Mouse (Mus musculus) MEL (cell line): ENCODE results near the gene Pml. TPM values are rescaled to one million over a fixed set of nuclear protein-coding genes. Genes with fewer than 3 reads are reported as not detected.

Experiments used
- DNase-seq: peaks from one replicate; pipeline ENCODE4 v3.0.0; 2011; ENCODE audit warnings: low read depth, low spot score
- H3K27ac ChIP-seq: 2 replicates; pipeline ENCODE4 v1.5.1; 2012; ENCODE audit warnings: low read depth, mild to moderate bottlenecking, control low read depth, low read length, moderate library complexity; ENCODE audit not compliant: control insufficient read depth
- H3K27me3 ChIP-seq, 2 experiments: fragments of 150-350 bp in 1 of 2; sonication (generic) in 1 of 2; 2 replicates each; pipeline ENCODE4 v1.6.1; 2012; ENCODE audit warnings: low read length in 2 of 2, mild to moderate bottlenecking in 2 of 2, improper control_type of control experiment in 1 of 2, moderate library complexity in 1 of 2; ENCODE audit not compliant: insufficient read depth in 2 of 2, control insufficient read depth in 1 of 2
- H3K36me3 ChIP-seq, 2 experiments: 2 replicates each; pipeline ENCODE4 v1.6.1; 2012 to 2014; ENCODE audit warnings: low read length in 2 of 2, improper control_type of control experiment in 1 of 2, inconsistent platforms in 1 of 2, mild to moderate bottlenecking in 1 of 2; ENCODE audit not compliant: insufficient read depth in 2 of 2, control insufficient read depth in 1 of 2
- H3K4me1 ChIP-seq, 2 experiments: fragments of 150-350 bp in 1 of 2; sonication (generic) in 1 of 2; 2 replicates each; pipeline ENCODE4 v1.6.1; 2012; ENCODE audit warnings: low read length in 2 of 2, improper control_type of control experiment in 1 of 2, mild to moderate bottlenecking in 1 of 2; ENCODE audit not compliant: insufficient read depth in 2 of 2, control insufficient read depth in 1 of 2
- H3K4me3 ChIP-seq, 2 experiments: fragments of 150-350 bp in 1 of 2; sonication (generic) in 1 of 2; 2 replicates each; pipeline ENCODE4 v1.5.1; 2012; ENCODE audit warnings: low read depth in 2 of 2, low read length in 2 of 2, mild to moderate bottlenecking in 2 of 2, moderate library complexity in 2 of 2, control low read depth in 1 of 2, improper control_type of control experiment in 1 of 2; ENCODE audit not compliant: control insufficient read depth in 1 of 2, insufficient read depth in 1 of 2
- H3K79me2 ChIP-seq: 2 replicates; pipeline ENCODE4 v1.6.1; 2012; ENCODE audit warnings: mild to moderate bottlenecking, low read length, moderate library complexity; ENCODE audit not compliant: control insufficient read depth, poor library complexity, insufficient read depth
- H3K9ac ChIP-seq: 2 replicates; pipeline ENCODE4 v1.6.1; 2012; ENCODE audit warnings: low read depth, mild to moderate bottlenecking, control low read depth, low read length, moderate library complexity; ENCODE audit not compliant: control insufficient read depth, poor library complexity, severe bottlenecking
- H3K9me3 ChIP-seq: fragments of 150-350 bp; sonication (generic); replicated peaks from 2 replicates; pipeline ENCODE4 v1.6.1; 2012; ENCODE audit warnings: mild to moderate bottlenecking, low read length, improper control_type of control experiment, moderate library complexity; ENCODE audit not compliant: insufficient read depth
- CHD1 ChIP-seq: IDR thresholded peaks from 2 replicates; pipeline ENCODE4 v1.6.1; 2012; ENCODE audit warnings: low read depth, mild to moderate bottlenecking, inconsistent platforms, low read length, improper control_type of control experiment
- EP300 ChIP-seq, 2 experiments: IDR thresholded peaks; 2 replicates each; pipeline ENCODE4 v1.6.1; 2011; ENCODE audit warnings: improper control_type of control experiment in 2 of 2, low read length in 2 of 2, low read depth in 1 of 2, mild to moderate bottlenecking in 1 of 2
- JUND ChIP-seq: IDR thresholded peaks from 2 replicates; pipeline ENCODE4 v1.6.1; 2011; ENCODE audit warnings: low read depth, mild to moderate bottlenecking, improper control_type of control experiment, low read length
- MAZ ChIP-seq: IDR thresholded peaks from 2 replicates; pipeline ENCODE4 v1.6.1; 2012; ENCODE audit warnings: low read depth, mild to moderate bottlenecking, inconsistent platforms, low read length, improper control_type of control experiment
- MEF2A ChIP-seq: IDR thresholded peaks from 2 replicates; pipeline ENCODE4 v1.6.1; 2014; ENCODE audit warnings: low read depth, mild to moderate bottlenecking, inconsistent platforms, low read length, improper control_type of control experiment; ENCODE audit not compliant: poor library complexity, insufficient replicate concordance, severe bottlenecking; ENCODE audit errors: extremely low read depth
- MYC ChIP-seq: IDR thresholded peaks from 2 replicates; pipeline ENCODE4 v1.6.1; 2011; ENCODE audit warnings: low read depth, mild to moderate bottlenecking, low read length, improper control_type of control experiment, moderate library complexity
- NELFE ChIP-seq: IDR thresholded peaks from 2 replicates; pipeline ENCODE4 v1.6.1; 2011; ENCODE audit warnings: low read depth, low read length, improper control_type of control experiment
- NRF1 ChIP-seq: IDR thresholded peaks from 2 replicates; pipeline ENCODE4 v1.6.1; 2014; ENCODE audit warnings: low read depth, mild to moderate bottlenecking, inconsistent platforms, low read length, improper control_type of control experiment, moderate library complexity; ENCODE audit not compliant: poor library complexity, insufficient read depth, severe bottlenecking
- POLR2A ChIP-seq, 2 experiments: IDR thresholded peaks; 2 replicates each; pipeline ENCODE4 v1.6.1; 2011 to 2012; ENCODE audit warnings: low read length in 2 of 2, mild to moderate bottlenecking in 2 of 2, control low read depth in 1 of 2, improper control_type of control experiment in 1 of 2, low read depth in 1 of 2, moderate library complexity in 1 of 2; ENCODE audit not compliant: control insufficient read depth in 1 of 2, insufficient read depth in 1 of 2, poor library complexity in 1 of 2
- POLR2AphosphoS5 ChIP-seq: IDR thresholded peaks from 2 replicates; pipeline ENCODE4 v1.6.1; 2012; ENCODE audit warnings: low read depth, borderline replicate concordance, mild to moderate bottlenecking, inconsistent platforms, low read length, moderate library complexity, mixed read lengths
- RCOR1 ChIP-seq: IDR thresholded peaks from 2 replicates; pipeline ENCODE4 v1.6.1; 2012; ENCODE audit warnings: low read depth, mild to moderate bottlenecking, inconsistent platforms, low read length, improper control_type of control experiment
- TAL1 ChIP-seq: IDR thresholded peaks from 2 replicates; pipeline ENCODE4 v1.6.1; 2012; ENCODE audit warnings: mild to moderate bottlenecking, inconsistent platforms, low read length, moderate library complexity, mixed read lengths
- USF2 ChIP-seq, 2 experiments: IDR thresholded peaks; 2 replicates each; pipeline ENCODE4 v1.6.1; 2011 to 2012; ENCODE audit warnings: improper control_type of control experiment in 2 of 2, low read length in 2 of 2, borderline replicate concordance in 1 of 2, inconsistent platforms in 1 of 2, low read depth in 1 of 2, mild to moderate bottlenecking in 1 of 2; ENCODE audit not compliant: insufficient read depth in 1 of 2
- polyA plus RNA-seq, 2 experiments: library from polyadenylated mRNA; stranded (reverse) in 1 of 2; unstranded in 1 of 2; fragments of >175 nt in 1 of 2; fragments of >200 nt in 1 of 2; gene quantifications; 2 replicates each; pipeline versions ENCODE4 v1.2.1 to v1.2.4; 2012; ENCODE audit warnings: low replicate concordance in 2 of 2, low read depth in 1 of 2; ENCODE audit not compliant: insufficient read length in 2 of 2, insufficient read depth in 1 of 2, missing spikeins in 1 of 2
- total RNA-seq: library from RNA; depleted of rRNA; stranded (reverse); fragments of 300-350 nt; gene quantifications from 2 replicates; pipeline ENCODE4 v1.2.3, GENCODE M21; 2012

Gene Pml
- total and polyA plus RNA-seq, 3 experiments = 25.2 to 56.6 TPM; not detected in 1

GRCm38 (mm10) chr9:58243696-58244095 lies 5.9 kb downstream of the Pml start:
- Histone ChIP-seq H3K9me3 (no peaks in the 10 kb centered on the region), H3K4me1 (peaks cover 19 to 38% of the 10 kb centered on the region in 2 experiments), H3K27me3 (no peaks in the 10 kb centered on the region), H3K36me3 (peaks cover 7 to 49% of the 10 kb centered on the region in 2 experiments), H3K27ac (no peak overlapping the region), H3K4me3 (no peak overlapping the region), H3K9ac (no peak overlapping the region), H3K79me2 (peaks cover 52% of the 10 kb centered on the region)
- no peak for DNase-seq
- no peak for TF ChIP-seq POLR2A (IDR thresholded peaks at IDR 0.05; ENCODE audit: control insufficient read depth in 1 of 2, insufficient read depth in 1 of 2, low read depth in 1 of 2, low read length in 2 of 2, poor library complexity in 1 of 2)
- TF ChIP-seq NRF1 = no peak

- Histone ChIP-seq H3K4me3 (peak overlapping the region in 1 of 2 experiments; percentile 3; a peak in 1 of 4 replicates), H3K36me3 (peaks cover 7 to 46% of the 10 kb centered on the region in 2 experiments), H3K4me1 (peaks cover 18 to 38% of the 10 kb centered on the region in 2 experiments), H3K9ac (peak overlapping the region; percentile 31), H3K27me3 (no peaks in the 10 kb centered on the region), H3K9me3 (no peaks in the 10 kb centered on the region), H3K79me2 (peaks cover 47% of the 10 kb centered on the region), H3K27ac (peak overlapping the region; percentile 71)
- TF ChIP-seq MYC (no peak), TAL1 (no peak), POLR2AphosphoS5 (no peak), MEF2A (0 out of 2 replicates have a peak, but pooled peaks have one; percentile 37), MAZ (no peak)
- peak; percentile 33 for DNase-seq
Observed at GRCm38 (mm10) chr9:58242696-58243095, 6.9 kb downstream of the Pml start.

- H3K79me2 ChIP-seq = peaks cover 45% of the 10 kb centered on the region
- peak overlapping the region; percentile 71 for H3K27ac ChIP-seq
- peak overlapping the region in 1 of 2 experiments; percentile 3; a peak in 1 of 4 replicates for H3K4me3 ChIP-seq
- no peaks in the 10 kb centered on the region for H3K27me3 ChIP-seq
- H3K4me1 ChIP-seq = peaks cover 18 to 38% of the 10 kb centered on the region in 2 experiments
- peak; percentile 71 for DNase-seq
- peaks cover 7 to 45% of the 10 kb centered on the region in 2 experiments for H3K36me3 ChIP-seq
- no peak for TF ChIP-seq CHD1
- no peak for TF ChIP-seq JUND
- no peak for TF ChIP-seq RCOR1
- no peak for TF ChIP-seq USF2 (IDR thresholded peaks at IDR 0.05; ENCODE audit: borderline replicate concordance in 1 of 2, insufficient read depth in 1 of 2, low read depth in 1 of 2, low read length in 2 of 2)
- TF ChIP-seq NELFE = no peak
- peak; percentile 24 to 47; a peak in 2 of 4 replicates for TF ChIP-seq EP300 (IDR thresholded peaks at IDR 0.05; ENCODE audit: low read depth in 1 of 2, low read length in 2 of 2)
- TF ChIP-seq, all 39 proteins: peak for 1
- Histone ChIP-seq H3K9me3 (no peaks in the 10 kb centered on the region), H3K9ac (peak overlapping the region; percentile 31)
Observed at GRCm38 (mm10) chr9:58241780-58242485, 7.7 kb downstream of the Pml start.
